Mouse (Mus musculus): ENCODE results near the gene Ctdspl.

The Ctdspl gene

DNA sequence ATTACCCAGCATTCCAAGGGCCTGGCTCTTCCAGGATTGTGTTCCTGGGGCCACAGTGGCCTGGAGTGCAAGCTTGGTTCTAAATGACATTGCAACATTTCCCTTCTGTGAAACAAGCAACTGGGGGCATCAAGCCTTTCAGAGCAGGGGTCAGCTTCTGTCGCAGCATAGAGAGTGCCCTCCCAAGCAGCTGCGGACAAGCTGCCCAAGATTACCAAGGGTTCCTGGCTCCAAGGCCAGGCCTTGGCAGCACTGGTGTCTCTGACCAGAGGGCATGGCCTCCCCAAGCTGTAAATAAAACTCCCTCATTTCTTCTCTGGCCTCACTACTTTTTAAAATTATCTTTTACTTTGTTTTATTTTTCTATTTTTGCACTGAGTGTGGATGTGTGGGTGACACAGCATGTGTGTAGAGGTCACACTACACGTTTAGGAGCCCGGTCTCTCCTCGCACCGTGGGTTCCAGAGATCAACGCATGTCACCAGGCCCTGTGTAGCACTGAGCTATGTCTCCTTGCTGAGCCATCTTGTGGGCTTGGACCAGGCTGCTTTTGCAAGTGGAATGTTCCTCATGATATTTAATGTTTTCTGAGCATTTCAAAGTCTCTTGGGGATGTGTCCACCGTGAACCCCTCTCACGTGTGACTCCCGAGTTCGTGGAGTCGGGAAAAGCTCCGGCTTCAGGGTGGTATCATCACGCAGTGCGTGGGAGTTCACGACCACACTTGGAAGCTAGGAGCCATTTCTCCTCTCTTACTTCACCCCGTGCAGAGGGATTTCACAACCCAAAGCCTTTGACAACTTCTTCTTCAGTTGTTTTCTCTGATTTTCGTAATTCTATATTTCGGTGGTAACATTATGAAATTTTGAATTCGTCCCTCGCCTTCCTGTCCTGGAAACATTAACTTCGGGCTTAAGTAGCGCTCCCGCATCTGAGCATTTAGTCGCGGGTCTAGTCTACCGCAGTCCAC is 102.3 kb downstream of the Ctdspl start:
- in situ Hi-C loops (cut with MboI) = no loop called here

DNA sequence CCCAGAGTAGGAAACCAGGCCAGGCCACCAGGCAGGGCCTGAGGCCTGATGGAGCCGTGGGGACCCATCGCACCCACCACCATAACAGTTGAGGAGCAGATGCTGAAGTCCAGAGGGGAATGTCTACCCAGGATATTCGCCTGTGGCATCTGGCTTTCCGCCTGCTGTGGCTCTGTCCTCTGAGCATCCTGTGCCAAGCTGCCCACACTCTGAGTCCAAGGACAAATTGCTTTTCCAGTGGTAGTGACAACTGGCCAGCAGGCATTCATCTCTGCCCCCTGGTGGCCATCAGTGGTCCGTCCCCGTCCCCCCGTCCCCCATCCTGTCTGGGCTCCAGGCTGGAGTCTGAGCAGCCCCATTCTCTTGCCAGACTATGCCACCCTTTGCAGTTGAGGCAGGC is 103.3 kb downstream of the Ctdspl start:
- in situ Hi-C loops (cut with MboI) = no loop called here

DNA sequence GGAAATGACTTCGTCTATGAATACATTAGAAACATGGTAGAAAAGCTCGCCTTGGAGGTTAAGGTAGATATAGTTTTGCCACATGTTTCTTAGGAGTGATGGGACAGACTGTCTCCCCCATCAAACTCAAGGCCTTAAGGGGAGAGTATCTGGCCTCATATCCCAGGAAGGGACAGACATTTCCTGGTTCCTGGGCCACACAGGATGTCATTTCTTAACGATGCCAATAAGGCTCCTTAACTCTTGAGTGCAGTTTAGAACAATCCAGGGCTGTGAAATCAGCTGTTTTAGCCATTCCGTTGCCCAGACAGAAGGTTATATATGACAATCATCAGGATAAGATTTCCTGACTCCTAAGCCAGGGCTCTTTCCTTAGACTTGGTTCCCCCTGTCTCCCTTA is 104.8 kb downstream of the Ctdspl start:
- in situ Hi-C loops (cut with MboI) = no loop called here

GRCm38 (mm10) chr9:119031772-119032171 is 105.5 kb downstream of the Ctdspl start:
- in situ Hi-C loops (cut with MboI) = no loop called here

GRCm38 (mm10) chr9:119032538-119032937 is 106.3 kb downstream of the Ctdspl start:
- in situ Hi-C loops (cut with MboI) = no loop called here

DNA sequence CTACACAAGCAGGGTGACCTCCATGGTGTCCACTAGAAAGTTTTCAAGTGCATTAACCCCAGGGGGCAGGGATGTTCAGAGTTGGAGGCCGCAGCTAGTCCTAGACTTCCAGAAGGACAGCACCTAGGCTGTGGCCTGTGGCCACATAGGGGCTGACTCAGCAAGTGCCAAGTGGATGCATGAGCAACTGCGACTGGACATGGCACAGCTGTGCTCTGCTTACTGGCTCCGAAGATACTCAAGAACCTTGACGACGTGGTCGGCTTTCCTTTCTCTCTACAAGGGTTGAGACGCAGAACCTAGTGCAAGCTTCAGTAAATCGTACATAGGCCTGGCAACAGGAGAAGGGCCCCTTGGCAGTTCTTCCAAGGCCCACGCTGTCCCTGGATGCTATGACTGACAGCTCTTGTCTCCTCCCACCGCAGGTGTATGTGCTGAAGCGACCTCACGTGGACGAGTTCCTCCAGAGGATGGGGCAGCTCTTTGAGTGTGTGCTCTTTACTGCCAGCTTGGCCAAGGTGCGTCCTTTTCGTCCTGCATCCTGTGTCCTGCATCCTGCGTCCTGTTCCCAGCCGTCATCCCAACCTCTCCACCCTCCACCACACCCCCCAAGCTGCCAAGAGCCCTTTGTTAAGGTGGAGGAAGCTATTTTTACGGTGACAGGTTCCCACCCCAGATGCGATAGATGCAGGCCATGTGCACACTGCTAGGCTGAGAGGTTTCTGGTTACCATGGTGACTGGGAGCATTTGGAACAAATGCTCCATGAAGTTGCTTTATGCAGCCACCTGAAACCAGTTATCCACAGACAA is 107.1 kb downstream of the Ctdspl start:
- in situ Hi-C loops (cut with MboI) = no loop called here

DNA sequence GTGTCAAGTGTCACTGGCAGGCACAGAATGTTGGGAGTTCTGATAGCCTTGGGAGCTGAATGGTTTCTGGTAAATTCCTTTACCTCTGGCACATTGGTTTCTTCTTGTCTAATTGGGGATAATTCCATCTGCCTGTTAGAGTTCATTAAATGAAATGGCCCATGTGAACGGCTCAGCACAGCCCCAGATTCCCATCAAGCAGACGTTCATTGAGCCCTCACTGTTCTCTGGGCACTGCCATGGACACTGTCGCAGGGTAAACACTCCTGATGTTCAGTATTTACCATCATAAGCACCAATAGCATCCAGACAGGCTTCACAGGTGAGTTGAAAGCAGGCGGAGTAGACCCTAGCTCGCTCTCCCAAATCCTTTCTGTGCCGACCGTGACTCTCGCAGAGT is 107.8 kb downstream of the Ctdspl start:
- in situ Hi-C loops (cut with MboI) = no loop called here

- in situ Hi-C loops (cut with MboI) = no loop called here
These were observed 108.7 kb downstream of the Ctdspl start for GRCm38 (mm10) chr9:119034676-119035665.

DNA sequence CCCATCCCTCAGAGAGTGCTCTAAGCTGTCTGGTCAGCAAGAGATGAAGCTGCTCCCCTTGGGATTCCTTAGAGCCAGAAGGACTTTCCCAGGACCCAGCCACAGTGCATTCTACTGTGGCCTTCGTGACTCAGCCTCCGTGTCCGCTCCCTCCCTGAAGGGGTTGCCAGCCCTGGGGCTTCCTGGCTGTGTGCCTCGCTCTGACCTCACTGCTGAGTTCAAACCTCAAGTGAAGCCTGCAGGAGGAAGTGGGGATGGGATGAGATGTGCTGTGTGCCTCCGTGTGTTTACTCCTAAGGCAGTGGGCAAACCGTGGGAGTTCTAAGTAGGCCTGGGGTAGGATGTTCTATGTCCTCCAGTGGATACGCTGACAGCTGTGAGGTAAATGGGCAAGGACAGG is 109.6 kb downstream of the Ctdspl start:
- in situ Hi-C loops (cut with MboI) = no loop called here

DNA sequence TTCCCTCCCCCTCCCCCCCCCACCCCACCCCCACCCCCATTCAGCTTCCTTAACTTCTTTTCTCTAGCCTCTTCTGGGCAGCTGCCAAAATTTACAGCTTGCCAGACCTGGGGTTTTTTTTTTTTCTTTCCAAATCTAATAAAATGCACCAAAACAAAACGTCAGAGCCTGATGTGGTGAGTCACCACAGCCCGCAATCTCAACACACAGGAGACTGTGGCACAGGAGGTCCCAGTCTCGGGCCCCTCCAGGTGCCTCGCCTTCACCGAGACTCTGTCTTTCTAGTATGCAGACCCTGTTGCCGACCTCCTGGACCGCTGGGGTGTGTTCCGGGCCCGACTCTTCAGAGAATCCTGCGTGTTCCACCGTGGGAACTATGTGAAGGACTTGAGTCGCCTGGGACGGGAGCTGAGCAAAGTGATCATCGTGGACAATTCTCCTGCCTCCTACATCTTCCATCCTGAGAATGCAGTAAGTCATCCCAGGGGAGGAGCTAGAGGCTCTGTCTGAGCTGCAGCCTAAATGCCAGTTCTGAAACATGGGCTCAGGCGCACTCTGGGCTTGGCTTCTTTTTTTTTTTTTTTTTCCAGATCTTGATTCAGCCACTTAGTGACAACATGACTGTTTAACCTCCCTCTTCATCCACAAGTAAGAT is 111.0 kb downstream of the Ctdspl start:
- in situ Hi-C loops (cut with MboI) = no loop called here

GRCm38 (mm10) chr9:119038574-119038973 is 112.3 kb downstream of the Ctdspl start:
- in situ Hi-C loops (cut with MboI) = no loop called here

DNA sequence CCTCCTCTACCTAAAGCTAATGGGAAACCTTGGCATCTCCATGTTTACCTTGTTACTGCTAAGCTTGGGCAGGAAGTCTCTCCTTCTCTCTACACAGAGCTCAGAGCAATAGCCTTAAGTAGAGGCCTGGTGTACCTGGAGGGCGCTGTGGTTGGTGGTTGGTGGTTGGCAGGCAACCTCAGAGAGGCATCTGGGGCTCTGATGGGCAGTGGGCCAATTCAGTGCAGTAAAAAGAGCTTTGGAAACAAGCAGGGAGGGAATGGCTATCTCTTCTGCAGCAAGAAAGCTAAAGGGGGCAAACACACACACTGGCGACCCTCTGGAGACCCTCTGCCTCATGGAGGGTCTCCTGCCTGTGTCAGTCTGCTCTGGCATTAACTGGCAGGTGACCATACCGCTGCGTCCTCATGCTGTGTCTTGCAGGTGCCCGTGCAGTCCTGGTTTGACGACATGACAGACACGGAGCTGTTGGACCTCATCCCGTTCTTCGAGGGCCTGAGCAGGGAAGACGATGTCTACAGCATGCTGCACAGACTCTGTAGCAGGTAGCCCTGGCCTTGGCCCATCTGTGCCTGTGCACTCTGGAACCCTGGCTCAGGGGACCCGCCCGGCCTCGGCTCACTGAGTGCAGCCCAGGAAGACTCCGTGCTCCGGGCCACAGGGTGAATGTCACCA is 114.0 kb downstream of the Ctdspl start:
- in situ Hi-C loops (cut with MboI) = no loop called here

DNA sequence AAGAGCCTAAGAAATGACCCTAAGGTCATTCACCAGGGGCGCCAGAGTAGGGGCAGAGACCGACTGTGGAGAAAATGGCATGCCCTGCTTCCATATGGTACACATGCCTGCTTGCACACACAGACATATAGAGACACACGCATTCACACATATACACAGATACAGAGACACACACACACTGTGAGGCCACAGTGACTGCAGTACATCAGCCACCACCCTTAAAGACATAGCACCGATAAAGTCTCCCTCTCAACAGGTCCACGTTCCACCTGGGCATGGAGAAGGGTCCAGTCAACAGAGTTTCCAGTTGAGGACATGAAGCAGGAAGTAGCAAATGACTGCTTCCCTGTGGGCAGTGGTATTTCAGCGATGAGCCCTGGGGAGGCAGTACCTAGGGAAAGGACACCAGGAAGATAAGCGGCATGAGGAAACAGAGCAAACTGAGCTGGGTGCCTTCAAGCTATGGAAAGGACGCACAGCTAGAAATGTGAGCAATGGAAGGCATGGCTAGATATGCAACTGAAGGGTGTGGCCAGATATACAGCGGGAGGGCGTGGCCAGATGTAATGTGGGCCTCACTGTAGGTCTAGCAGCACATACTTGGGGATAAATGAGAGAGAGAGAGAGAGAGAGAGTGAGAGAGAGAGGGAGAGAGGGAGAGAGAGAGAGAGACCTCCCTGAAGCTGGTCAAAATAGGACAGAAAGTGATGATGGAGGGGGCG is 122.1 kb downstream of the Ctdspl start:
- in situ Hi-C loops (cut with MboI) = no loop called here

GRCm38 (mm10) chr9:119051158-119051557 is 124.9 kb downstream of the Ctdspl start:
- in situ Hi-C loops (cut with MboI) = no loop called here

- in situ Hi-C loops (cut with MboI) = no loop called here
These were observed 126.1 kb downstream of the Ctdspl start, which contains the start of gene Vill for GRCm38 (mm10) chr9:119052154-119052944. Gene Vill (plus strand): TSS chr9:119052778.

DNA sequence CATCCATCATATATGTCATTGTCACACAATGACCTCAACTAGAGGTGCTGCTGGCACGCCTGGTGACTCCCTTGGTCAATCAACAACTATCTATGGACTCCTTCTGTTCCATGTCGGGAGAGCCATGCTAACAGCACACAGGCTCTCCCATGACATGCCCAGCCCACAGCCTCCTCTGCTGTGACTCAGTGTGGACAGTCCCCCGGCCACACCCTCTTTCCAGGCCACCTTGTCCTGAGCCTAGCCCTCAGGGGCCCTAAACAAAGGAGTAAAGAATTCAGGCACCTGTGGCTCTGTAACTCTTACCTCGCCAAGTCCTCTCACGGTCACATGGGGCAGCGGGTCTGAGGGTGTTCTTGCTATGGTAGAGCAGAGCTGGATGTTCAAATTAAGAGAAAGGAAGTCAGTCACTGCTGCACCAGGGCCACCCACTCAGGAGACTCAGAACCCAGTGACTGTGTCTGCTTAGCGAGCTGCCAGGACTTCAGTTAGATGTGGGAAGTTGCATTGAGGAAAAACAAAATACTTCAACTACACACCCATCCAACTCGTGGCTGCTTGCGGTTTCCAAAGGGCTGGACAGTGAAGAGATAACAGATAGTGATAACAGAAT is 127.8 kb downstream of the Ctdspl start:
- in situ Hi-C loops (cut with MboI) = no loop called here

GRCm38 (mm10) chr9:119055336-119055735 is 129.1 kb downstream of the Ctdspl start:
- in situ Hi-C loops (cut with MboI) = no loop called here

DNA sequence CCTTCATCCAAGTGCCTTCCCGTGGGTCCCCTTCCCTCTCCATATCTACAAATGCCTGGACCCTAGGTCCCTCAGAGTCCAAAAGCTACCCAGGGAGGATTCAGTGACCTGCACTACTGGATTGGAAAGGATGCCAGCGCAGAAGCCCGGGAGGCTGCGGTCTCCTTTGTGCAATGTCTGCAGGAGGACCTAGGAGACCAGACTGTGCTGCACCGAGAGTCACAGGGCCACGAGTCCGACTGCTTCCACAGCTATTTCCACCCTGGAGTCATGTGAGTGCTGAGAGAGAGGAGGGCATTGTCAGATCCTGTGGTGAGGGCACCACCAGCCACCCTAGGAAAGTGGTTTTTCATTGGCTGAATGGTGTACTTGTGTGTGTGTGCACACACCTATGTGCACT is 132.0 kb downstream of the Ctdspl start:
- in situ Hi-C loops (cut with MboI) = no loop called here
